Mouse (Mus musculus) CH12.LX (cell line): ENCODE measurements around the gene Gm20521.

ENCODE experiments used
- BHLHE40 ChIP-seq: IDR thresholded peaks from 2 replicates; pipeline ENCODE4 v1.6.1; 2011; ENCODE audit warnings: mild to moderate bottlenecking, low read depth, low read length, improper control_type of control experiment
- CHD1 ChIP-seq: IDR thresholded peaks from 2 replicates; pipeline ENCODE4 v1.6.1; 2012; ENCODE audit warnings: low read depth, low read length, improper control_type of control experiment, inconsistent platforms
- CTCF ChIP-seq, 2 experiments: IDR thresholded peaks in 1 of 2; conservative IDR thresholded peaks in 1 of 2; 2 replicates each; pipeline ENCODE4 v1.5.1; 2011 to 2012; ENCODE audit warnings: low read depth in 2 of 2, low read length in 2 of 2, improper control_type of control experiment in 1 of 2, inconsistent platforms in 1 of 2, mild to moderate bottlenecking in 1 of 2, moderate library complexity in 1 of 2
- ELF1 ChIP-seq: IDR thresholded peaks from 2 replicates; pipeline ENCODE4 v1.6.1; 2014; ENCODE audit warnings: low read depth, mild to moderate bottlenecking, inconsistent platforms, low read length, improper control_type of control experiment
- HCFC1 ChIP-seq: IDR thresholded peaks from 2 replicates; pipeline ENCODE4 v1.6.1; 2012; ENCODE audit warnings: low read depth, mild to moderate bottlenecking, inconsistent platforms, low read length, improper control_type of control experiment
- MAFK ChIP-seq: IDR thresholded peaks from 2 replicates; pipeline ENCODE4 v1.6.1; 2011; ENCODE audit warnings: low read length, improper control_type of control experiment; ENCODE audit not compliant: insufficient replicate concordance
- MYC ChIP-seq: IDR thresholded peaks from 2 replicates; pipeline ENCODE4 v1.6.1; 2011; ENCODE audit warnings: low read depth, mild to moderate bottlenecking, improper control_type of control experiment, low read length
- NRF1 ChIP-seq: IDR thresholded peaks from 2 replicates; pipeline ENCODE4 v1.6.1; 2014; ENCODE audit warnings: low read depth, mild to moderate bottlenecking, inconsistent platforms, low read length, improper control_type of control experiment, moderate library complexity
- RAD21 ChIP-seq: IDR thresholded peaks from 2 replicates; pipeline ENCODE4 v1.6.1; 2011; ENCODE audit warnings: low read depth, mild to moderate bottlenecking, low read length, improper control_type of control experiment, moderate library complexity
- TBP ChIP-seq: conservative IDR thresholded peaks from 2 replicates; pipeline ENCODE4 v1.6.1; 2011; ENCODE audit warnings: low read depth, low read length, improper control_type of control experiment
- UBTF ChIP-seq: IDR thresholded peaks from 2 replicates; pipeline ENCODE4 v1.6.1; 2012; ENCODE audit warnings: low read depth, mild to moderate bottlenecking, inconsistent platforms, low read length, improper control_type of control experiment, moderate library complexity
- USF1 ChIP-seq: IDR thresholded peaks from 2 replicates; pipeline ENCODE4 v1.6.1; 2014; ENCODE audit warnings: low read depth, mild to moderate bottlenecking, inconsistent platforms, low read length, improper control_type of control experiment

- no peak for TF ChIP-seq MAFK
- no peak for TF ChIP-seq CTCF (conservative IDR thresholded peaks at IDR 0.05 in 1 of 2, IDR thresholded peaks at IDR 0.05 in 1 of 2; ENCODE audit: low read depth in 2 of 2, low read length in 2 of 2)
- TF ChIP-seq MYC: no peak
- no peak for TF ChIP-seq BHLHE40
- TF ChIP-seq CHD1: no peak
- no peak for TF ChIP-seq ELF1
- no peak for TF ChIP-seq UBTF
- no peak for TF ChIP-seq HCFC1
- no peak for TF ChIP-seq RAD21
- no peak for TF ChIP-seq USF1
- TF ChIP-seq NRF1: no peak
- TF ChIP-seq TBP: no peak
Measured at GRCm38 (mm10) chr14:54944939-54945338, 61.7 kb downstream of the Gm20521 start.
